Mouse (Mus musculus) left cerebral cortex, adult 8-10 months (tissue): ENCODE measurements around the gene Tnfsf12. TPM values are rescaled to one million over a fixed set of nuclear protein-coding genes. Genes with fewer than 3 reads are reported as not detected.
"Not testable (repeated sequence)": the region's sequence is repeated elsewhere in the genome, so short reads cannot be mapped to it uniquely, and the experiment has no call there.

Experiments used
- DNase-seq, 2 experiments: peaks; one replicate each; pipeline ENCODE4 v3.0.0; 2022; ENCODE audit warnings: low spot score in 2 of 2
- total RNA-seq, 4 experiments: library from RNA; stranded (reverse); gene quantifications; 2 replicates each; pipeline ENCODE4 v1.2.4; 2022

Tnfsf12 gene
- total RNA-seq, 4 experiments from 2014 or later = 10.2 to 15.1 (median 11.7) TPM

DNA sequence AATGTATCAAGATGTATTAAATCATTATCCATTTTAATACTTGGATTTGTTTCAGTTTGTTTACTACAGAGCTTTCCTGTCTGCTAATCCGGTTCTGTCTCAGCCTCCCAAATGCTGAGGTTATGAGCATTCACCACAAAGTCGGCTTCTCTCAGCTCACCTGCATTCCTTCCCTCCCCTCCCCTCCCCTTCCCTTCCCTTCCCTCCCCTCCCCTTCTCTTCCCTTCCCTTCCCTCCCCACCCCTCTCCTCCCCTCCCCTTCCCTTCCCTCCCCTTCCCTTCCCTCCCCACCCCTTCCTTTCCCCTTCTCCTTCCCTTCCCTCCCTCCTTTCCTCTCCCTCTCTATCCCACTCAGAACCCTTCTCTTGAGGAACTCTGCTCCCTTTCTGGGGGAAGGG is 9.0 kb upstream of the Tnfsf12 start:
- DNase-seq = no peak

DNA sequence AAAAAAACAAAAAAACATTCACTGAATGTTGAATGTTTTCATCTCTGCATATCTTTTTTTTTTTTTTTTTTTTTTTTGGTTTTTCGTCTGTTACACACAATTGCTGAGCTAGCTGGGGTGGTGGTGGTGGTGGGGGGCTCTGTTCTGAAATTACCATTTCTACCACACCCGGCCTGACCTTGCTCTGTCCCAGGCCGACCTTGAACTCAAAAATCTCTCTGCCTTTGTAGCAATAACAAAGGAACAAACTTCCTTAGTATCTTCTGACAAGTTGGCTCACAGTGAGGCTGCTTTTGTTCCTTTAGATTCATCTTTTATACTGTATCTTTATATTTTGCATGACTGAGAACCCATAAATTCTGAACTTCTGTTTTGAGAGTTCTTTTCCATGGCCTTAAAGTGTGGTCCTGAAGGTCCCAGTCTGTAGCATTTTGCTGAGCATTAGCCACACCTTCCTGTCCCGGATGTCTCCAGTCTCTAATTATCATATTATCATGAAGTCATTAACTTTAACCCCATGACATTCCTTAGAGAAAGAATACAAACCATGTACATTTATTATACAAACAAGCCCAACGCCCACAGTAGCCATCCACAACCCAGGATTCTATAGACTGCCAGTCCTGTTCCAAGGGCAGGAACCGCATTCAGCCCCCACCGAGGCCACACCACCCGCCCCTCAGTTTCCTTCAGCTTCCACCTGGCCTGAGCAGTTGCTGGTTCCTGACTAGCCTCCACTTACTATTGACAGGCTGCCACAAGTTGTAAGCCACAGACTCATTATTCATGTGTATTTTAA is 8.4 kb upstream of the Tnfsf12 start:
- no peak for DNase-seq

DNA sequence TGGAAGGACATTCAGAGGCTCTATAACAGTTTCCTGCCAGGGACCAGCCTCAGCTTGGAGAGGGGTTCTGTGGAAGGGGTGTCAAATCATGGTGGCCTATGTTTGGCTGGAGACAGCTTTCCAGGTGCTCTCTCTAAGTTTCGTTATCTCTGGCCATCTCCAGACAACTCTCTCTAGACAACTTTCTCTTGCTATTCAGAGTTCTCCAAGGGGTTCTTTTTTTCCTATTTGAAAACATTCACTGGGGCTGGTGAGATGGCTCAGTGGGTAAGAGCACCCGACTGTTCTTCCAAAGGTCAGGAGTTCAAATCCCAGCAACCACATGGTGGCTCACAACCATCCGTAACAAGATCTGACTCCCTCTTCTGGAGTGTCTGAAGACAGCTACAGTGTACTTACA is 7.7 kb upstream of the Tnfsf12 start:
- DNase-seq = not testable (repeated sequence)

DNA sequence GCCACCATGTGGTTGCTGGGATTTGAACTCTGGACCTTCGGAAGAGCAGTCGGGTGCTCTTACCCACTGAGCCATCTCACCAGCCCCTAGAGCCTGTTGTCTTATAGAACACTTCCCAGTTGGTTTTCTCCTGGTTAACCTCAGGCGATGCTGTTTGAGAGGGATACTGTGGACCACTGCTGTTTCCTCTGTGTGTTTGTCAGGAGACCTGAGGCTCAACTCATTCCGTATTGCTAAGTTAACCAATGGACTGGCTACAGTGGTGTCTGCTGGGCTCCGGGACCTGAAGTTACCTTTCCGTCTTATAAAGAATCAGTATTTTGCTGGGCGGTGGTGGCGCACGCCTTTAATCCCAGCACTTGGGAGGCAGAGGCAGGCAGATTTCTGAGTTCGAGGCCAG is 7.2 kb upstream of the Tnfsf12 start:
- not testable (repeated sequence) for DNase-seq

DNA sequence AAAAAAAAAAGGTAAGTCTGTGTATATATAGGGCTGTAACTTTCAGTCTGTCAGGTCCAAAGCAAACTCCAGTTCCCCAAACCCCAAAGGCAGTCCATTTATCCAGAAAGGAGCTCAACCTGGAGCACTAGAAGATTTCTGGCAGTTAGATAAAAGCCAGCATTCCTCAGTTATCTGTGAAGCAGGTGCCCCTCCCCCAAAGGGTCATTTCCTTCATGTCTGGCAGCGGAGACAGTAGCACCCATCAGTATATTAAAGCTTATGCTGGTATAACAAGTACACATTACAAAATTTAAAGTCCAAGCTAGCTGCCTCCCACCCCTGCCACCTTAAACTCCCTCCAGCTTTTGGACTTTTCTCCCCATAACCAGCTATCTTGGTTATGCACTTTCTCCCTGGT is 3.9 kb upstream of the Tnfsf12 start:
- DNase-seq = no peak

DNA sequence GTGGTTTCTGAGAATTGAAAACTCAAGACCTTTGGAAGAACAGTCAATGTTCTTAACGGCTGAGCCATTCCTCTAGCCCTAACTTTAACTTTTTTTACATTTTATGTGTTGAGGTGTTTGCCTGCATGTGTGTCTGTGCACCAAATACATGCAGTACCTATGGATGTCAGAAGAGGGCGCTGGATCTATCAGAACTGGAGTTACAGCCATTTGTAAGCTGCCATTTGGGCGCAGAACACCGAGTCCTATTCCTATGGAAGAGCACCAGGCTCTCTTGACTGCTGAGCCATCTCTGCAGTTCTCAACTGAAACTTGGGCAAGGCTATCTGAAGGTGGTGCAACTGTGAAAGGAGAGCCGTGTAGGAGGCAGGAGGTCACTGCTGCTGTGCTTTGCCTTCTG is 2.9 kb upstream of the Tnfsf12 start:
- no peak for DNase-seq

DNA sequence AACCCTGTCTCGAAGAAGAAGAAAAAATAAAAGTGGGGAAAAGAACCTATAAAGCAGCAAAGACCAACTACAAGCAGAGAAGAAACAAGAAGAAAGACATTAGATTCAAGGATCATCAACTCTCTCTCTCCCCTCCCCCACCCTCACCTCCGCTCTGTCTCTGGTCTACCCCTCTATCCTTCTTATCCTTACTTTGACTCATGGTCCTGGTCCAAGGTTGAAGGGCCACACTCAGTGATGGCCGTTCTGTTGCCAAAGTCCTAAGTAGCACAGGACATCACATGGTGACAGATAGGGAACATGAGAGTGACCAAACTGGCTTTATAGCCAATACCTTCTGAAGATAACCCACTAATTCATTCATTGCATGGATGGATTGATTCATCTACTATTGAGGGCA is 1.7 kb upstream of the Tnfsf12 start:
- DNase-seq = no peak

DNA sequence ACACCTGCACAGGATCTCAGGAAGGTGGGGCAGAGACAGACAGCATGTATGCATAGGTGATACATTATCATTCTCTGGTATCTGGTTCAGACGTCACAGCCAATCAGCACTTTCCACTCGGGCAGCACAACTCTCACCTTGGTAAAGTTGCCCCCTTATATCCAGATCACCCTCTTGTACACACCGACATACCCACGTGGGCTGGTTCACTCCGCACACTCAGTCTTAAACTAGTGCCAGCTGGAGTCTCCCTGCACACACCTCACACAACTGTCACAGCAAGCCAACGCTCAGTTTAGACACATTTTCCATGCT is 646 bp downstream of the Tnfsf12 start:
- peak in 1 of 2 experiments; percentile 56 for DNase-seq

DNA sequence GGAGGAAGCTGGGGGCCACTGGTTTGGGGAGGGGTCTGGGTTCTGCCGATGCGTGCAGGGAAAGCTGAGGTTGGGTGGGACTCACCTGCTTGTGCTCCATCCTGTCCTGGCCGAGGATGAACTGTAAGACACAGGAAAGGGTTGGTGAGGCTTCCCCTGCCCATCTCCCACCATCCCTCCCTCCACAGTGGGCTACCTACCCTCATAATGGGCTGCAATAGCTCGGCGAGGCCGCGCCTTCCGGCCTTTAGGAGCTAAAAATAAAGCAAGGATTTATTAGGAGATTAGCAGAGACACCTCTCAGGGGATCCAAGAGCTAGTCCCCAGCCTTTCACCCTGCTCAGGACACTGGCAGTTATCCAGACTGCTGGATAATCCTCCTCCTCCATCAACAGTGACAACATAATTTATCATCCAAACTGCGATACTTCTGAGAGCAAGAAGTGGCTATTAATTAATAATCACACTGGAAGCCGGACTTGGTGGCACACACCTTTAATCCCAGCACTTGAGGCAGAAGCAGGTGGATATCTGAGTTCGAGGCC is 2.2 kb downstream of the Tnfsf12 start:
- no peak for DNase-seq

DNA sequence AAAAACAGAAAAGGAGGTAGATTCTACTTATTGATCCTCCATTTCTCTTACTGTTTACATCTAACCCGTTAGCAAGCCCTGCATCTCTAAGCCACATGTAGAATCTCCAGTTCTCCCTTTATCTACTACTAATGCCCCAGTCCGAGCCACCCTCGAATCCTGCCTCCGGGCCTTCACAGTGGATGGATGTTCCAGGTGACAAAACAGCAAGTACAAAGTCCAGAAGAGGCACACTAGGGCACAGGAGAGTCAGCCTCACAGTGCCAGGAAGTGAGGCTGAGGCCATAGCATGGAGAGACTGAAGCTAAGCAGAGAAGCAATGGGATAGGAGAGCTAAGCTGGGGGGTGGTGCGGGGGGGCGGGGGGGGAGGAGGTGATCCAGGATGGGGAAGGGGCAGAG is 2.8 kb downstream of the Tnfsf12 start:
- DNase-seq = no peak

DNA sequence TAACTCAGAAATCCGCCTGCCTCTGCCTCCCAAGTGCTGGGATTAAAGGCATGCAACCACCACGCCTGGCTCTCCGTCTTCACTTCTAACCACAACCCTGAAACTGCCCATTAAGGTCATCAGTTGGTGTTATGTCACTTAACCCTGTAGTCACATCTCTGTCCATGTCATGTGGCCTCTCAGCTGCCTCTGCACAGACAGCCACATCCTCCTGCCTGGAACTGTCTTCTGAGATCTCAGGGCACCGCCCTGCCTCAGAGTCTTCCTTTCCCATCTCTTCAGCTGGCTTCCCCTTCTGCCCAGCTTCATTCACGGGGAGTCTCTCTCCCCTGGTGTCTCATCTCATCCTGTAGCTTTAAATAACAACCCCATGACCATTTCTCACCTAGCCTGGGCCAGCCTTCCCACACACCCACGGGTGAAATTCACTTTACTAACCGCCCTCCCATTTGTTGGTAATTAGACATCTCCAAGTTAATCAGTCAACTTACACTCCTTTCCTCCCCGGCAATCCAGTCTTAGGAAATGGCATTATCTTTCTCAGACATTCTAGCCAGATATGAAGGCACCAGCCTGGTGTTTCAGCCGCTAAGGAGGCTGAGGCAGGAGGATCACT is 3.3 kb downstream of the Tnfsf12 start:
- no peak for DNase-seq

DNA sequence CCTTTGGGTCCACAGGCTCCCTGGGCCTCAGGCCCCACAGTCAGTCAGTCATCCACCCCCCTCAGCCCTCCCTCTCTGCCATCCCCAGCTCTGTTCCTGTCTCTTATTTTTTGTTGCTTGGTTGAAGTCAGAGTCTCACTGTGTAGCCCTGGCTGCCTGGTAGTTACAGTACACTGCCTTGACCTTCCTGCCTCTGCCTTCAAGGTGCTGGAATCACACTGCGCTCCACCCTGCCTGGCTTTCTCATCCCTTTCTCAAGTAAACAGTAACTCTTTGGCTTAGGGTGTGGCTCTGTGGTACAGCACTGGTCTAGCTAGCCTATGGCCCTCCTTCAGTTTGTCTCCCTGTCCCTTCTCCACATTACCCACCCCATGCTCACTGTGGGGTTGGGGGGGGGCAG is 5.8 kb downstream of the Tnfsf12 start:
- no peak for DNase-seq

DNA sequence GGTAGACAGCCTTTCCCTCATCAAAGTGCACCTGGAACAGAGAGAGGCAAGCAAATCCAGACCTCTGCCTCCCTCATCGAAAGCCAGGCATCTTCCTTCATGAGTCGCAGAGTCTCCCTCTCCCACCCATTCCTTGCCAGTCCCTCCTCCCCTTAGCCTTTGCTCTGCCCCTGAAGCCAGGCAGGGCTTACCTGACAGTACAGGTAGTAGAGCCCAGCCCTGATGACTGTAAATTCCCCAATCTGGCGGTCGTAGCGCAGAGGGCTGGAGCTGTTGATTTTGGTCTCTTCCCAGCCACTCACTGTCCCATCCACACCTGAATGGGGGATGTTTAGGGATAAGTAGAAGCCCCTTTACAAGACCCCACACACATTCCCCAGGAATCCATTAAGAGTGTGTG is 8.6 kb downstream of the Tnfsf12 start:
- DNase-seq = no peak

DNA sequence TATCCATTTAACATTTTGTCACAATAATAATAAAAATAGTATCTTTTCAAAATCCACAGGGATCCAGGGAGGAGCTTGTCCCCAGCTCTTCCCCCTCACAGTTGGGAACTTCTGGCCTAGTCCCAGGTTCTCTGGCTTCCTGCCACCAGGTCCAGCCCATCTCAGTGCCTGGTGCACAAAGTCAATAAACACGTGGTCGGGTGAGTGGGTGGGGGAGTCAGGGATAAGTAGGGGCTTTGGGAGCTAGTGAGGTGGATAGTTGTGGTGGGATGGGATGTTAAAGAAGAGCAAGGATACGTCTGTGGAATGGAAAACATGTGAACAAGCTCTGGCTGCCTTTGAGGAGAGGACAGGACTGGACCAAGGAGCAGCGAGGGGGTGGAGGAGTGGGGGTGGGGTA is 9.3 kb downstream of the Tnfsf12 start:
- no peak for DNase-seq

DNA sequence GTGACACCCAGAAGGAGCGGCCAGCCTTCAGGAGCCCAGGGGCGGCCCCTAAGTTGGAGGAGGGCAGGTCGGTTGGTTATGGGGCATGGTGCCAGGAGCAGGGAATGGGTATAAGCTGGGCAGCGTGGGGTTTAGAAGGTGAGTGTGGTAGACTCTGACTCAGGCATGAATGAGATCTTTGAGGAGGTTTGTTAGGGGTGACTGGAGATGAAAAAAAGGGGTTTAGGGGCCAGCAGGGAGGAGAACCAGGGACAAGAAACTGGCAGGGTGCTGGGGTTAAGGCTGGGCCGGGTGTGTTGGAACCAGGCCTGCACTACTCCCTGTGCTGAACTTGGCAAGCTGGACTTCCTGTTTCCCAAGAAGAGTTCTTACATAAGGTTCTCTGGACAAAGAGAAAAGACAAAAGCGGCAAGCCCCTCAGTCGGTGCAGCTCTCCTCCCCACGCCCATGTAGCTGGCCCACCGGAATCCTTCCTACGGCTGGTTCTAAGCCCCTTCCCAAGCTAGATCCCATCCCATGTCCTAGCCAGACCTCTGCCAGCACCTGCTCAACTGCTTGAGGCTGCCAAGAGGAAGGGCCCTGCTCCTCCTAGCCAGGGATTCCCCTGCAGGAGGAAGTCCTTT is 10.0 kb downstream of the Tnfsf12 start, which contains the start of gene Tnfsf13:
Gene Tnfsf13 (minus strand): TSS at position 259 of the 623 bp plus-strand sequence.
- no peak for DNase-seq

DNA sequence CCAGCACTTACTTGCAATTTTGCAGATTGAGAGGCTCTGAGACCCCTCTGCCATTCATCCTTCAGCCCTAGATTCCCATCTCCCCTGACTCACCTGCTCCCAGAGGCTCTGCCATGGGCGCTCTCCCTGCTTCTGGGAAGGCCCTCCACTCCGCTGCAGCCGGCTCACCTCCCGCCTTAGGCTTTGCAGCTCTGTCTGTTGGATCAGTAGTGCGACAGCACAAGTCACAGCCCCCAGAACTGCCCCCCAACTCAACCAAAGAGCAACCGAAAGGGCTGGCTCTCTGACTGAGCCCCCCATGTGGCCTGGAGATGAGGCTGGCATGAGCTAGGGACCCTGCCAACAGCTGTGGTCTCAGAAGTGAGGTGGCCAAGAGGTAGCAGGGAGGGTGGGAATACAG is 10.7 kb downstream of the Tnfsf12 start:
- DNase-seq = no peak

DNA sequence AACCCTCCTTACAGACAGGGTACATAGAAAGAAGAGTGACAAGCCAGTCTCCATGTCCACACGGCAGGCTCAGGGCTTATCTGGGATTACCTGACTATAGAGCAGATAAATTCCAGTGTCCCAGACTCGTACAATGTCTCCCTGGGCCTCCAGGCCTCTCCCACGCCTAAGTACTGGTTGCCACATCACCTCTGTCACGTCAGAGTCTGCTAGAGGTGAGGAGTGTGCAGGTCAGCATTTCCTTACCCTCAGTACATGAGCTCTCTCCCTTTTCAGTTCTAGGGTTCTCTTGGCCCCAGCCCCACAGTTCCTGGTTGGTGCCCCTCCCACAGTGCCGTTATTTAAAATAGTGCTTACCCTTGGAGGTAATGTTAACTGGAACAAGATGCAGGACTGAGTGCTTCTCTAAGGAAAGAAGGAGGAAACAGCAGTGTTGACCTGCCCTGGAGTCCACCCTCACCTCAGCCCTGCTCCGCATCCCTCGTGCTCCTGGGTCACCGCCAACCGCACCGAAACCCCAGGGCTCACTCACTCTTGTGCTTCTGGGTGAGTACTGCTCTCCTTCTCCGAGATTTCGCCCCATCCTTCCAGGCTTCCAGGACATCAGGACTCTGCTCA is 11.4 kb downstream of the Tnfsf12 start:
- no peak for DNase-seq

DNA sequence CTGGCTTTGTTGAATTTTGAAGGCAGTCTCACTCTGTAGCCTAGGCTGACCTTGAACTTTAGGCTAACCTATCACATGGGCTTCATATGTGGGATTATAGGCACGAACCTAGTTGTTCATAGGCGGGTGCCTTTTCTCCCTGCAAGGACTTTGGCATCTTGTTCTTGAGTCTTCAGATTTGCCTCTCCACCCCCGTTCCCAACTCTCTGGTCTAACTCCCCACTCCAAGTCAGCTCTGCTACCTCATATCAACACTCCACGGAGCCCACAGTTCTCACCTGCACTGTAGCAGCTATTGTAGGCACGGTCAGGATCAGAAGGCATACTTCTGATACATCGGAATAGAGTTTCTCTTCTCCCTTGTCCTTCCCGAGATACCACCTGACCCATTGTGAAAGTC is 12.1 kb downstream of the Tnfsf12 start:
- no peak for DNase-seq

DNA sequence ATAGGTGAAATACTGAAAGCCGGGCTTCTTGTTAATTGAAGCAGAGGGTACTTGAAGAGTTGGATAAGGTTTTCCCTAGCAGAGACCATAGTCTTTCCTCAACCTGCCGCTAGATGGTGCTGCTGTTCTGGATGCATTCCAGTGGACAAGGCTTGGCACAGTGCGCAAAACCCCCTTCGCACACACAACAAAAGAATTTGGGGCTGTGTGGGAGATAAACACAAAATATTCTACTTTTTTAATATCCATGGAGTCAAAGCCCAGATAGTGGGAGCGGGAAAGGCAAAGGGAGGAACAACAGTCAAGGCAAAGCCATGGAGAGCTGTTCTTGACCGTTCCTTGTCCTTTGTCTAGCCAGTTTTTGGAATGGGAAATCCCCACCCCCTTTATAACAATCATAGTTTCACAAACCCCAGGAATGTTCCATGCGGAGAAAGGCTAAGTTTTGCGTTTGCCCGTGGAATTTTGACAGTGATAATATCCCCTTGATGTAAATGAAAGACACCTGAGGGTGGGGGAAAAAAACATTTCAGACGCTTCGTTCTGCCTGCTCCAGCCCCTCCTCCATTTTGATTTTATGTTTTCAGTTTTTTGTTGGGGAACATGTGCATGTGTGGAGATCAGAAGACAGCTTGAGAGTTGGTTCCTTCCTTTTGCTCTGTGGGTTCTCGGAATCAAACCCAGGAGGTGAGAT is 12.7 kb downstream of the Tnfsf12 start:
- peak; percentile 67 to 83 for DNase-seq

DNA sequence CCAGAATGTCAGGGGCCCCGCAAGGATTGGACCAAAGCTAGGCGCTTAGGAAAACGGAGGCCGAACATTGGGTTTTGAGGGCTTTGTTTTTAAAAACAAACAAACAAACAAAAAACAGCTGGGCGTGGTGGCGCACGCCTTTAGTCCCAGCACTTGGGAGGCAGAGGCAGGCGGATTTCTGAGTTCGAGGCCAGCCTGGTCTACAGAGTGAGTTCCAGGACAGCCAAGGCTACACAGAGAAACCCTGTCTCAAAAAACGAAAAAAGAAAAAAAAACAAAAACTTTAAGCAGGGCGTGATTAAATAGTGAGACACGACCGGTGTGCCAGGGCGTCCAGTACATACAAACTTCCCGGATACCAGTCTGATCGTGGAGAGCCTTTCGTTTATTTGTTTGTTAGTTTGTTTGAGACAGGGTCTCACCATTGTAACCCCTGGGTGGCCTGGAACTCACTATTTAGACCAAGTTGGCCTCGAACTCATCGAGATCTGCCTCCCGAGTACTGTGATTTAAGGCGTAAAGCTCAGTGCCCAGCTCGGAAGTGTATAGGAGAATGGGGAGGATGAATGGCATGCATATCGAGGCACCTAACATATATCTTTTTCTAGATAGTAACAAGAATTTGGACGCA is 13.3 kb downstream of the Tnfsf12 start:
- DNase-seq = no peak
